Mouse (Mus musculus) embryo, embryonic 10.5 days (tissue): Measurements from ENCODE around the gene Efnb3.
A peak's percentile ranks its signal among the peaks of the same experiment; 100 is the strongest.
"Not testable (repeated sequence)": the region's sequence is repeated elsewhere in the genome, so short reads cannot be mapped to it uniquely, and the experiment has no call there.

Experiments used
- DNase-seq: peaks from one replicate; pipeline ENCODE4 v3.0.0-alpha.2; 2015; ENCODE audit warnings: low spot score

Gene Efnb3

DNA sequence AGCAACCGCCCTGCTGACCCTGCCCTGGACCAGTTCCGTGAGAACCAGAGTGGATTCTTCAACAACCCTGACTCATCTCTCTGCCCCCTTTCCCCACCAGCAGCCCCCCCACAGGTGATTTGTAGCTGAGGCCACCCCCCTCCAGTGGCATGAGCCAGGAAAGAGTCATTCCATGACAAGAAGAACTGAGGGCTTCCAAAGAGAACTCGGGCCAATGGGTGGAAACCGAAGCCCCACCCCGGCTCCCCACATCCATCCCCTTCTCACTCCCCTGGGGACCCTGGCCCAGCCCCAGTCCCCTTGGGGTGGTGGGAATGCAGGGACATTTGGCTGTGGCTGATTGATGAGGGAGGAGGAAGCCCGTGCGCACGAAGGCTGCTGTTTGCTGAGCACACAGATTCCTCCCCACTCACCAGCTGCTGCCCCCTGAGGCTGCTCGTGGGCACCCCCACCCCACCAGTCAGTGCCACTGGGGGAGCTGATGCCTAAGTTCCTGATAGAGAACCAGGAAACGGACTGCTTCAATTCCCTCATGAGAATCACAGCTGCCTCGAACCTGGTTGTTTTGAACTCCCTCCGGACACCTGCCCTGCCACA lies 10.8 kb downstream of the Efnb3 start, which contains the start of gene Dnah2:
Dnah2 (minus strand) TSS at position 51 of the 597 bp plus-strand sequence.
- no peak for DNase-seq

- peak; percentile 74 for DNase-seq
Observed at GRCm38 (mm10) chr11:69547071-69547470, 12.9 kb downstream of the Efnb3 start.

- peak; percentile 86 for DNase-seq
Observed at GRCm38 (mm10) chr11:69546423-69547053, 13.5 kb downstream of the Efnb3 start.

GRCm38 (mm10) chr11:69545957-69546356 lies 14.0 kb downstream of the Efnb3 start:
- peak; percentile 60 for DNase-seq

- peak; percentile 67 for DNase-seq
Observed at GRCm38 (mm10) chr11:69543598-69543997, 16.4 kb downstream of the Efnb3 start.

- not testable (repeated sequence) for DNase-seq
Observed at GRCm38 (mm10) chr11:69541741-69542140, 18.3 kb downstream of the Efnb3 start.

DNA sequence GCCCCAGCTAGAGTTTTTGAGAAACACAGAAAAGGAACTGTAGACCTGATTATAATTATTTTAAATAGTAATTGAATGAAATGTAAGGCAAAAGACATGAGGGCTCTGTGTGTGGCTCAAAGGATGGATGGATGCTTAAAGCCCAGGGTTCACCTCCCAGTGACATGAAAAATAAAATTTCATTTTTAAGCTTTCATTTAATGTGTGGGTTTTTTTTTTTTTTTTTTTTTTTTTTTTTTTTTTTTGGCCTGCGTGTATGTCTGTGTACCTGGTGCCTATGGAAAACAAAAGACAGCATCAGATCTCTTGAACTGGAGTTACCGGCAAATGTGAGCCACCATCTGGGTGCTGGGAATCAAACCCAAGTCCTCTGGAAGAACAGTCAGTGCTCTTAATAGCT lies 19.3 kb downstream of the Efnb3 start:
- no peak for DNase-seq

DNA sequence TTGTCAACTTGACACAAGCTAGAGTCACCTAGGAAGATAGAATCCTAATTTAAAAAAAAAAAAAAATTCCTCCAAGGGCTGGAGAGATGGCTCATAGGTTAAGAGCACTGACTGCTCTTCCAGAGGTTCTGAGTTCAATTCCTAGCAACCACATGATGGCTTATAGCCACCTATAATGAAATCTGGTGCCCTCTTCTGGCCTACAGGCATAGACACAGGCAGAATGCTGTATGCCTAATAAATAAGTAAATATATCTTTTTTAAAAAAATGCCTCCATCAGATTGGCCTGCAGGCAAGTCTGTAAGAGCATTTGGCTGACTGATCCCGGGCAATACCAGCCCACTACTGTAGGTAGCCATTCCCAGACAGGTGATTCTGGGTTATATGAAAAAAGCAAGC lies 25.0 kb downstream of the Efnb3 start:
- no peak for DNase-seq

DNA sequence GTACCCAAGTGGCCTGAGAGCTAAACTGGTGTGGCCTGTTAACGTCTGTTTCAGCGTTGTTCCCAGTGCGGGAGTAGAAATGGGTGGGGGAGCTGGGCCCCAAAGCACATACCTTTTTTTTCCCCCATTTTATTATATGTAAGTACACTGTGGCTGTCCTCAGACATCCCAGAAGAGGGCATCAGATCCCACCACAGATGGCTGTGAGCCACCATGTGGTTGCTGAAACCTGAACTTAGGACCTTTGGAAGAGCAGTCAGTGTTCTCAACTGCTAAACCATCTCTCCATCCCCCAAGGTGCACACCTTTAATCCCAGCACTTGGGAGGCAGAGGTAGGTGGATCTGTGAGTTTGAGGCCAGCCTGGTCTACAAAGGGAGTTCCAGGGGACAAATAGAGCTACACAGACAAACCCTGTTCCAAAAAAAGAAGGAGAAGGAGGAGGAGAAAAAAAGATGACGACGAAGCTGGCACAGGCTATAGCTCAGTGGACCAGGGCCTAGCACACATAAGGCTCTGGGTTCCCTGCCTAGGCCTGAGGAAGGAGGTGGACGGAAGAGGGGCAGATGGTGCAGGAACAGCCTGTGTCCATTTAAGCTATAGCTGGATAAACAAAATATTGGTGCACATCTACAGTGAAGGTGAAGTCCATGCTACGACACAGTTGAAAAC lies 27.4 kb downstream of the Efnb3 start:
- no peak for DNase-seq

DNA sequence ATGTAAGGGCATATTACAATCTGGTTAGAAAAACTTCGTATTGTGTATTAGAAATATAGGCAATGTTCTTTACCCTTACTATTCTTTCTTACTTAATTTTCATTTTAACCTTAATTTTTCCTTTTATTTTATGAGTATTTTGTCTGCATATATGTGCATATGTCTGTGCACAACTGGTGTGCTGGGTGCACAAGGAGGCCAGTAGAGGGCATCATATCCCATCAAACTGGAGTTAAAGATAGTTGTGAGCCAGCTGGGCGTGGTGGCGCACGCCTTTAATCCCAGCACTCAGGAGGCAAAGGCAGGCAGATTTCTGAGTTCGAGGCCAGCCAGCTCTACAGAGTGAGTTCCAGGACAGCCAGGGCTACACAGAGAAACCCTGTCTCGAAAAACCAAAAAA lies 29.2 kb downstream of the Efnb3 start:
- DNase-seq: not testable (repeated sequence)

DNA sequence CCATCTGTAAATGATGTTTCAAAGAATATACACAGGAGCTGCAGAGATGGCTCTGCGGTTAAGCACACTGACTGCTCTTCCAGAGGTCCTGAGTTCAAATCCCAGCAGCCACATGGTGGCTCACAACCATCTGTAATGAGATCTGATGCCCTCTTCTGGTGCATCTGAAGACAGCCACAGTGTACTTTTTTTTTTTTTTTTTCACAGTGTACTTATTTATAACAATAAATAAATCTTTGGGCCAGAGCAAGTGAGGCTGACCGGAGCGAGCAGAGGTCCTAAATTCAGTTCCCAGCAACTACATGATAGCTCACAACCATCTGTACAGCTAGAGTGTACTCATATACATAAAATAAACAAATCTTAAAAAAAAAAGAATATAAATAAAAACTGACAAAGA lies 29.7 kb downstream of the Efnb3 start:
- not testable (repeated sequence) for DNase-seq

GRCm38 (mm10) chr11:69528031-69528390 lies 32.0 kb downstream of the Efnb3 start:
- DNase-seq: no peak

DNA sequence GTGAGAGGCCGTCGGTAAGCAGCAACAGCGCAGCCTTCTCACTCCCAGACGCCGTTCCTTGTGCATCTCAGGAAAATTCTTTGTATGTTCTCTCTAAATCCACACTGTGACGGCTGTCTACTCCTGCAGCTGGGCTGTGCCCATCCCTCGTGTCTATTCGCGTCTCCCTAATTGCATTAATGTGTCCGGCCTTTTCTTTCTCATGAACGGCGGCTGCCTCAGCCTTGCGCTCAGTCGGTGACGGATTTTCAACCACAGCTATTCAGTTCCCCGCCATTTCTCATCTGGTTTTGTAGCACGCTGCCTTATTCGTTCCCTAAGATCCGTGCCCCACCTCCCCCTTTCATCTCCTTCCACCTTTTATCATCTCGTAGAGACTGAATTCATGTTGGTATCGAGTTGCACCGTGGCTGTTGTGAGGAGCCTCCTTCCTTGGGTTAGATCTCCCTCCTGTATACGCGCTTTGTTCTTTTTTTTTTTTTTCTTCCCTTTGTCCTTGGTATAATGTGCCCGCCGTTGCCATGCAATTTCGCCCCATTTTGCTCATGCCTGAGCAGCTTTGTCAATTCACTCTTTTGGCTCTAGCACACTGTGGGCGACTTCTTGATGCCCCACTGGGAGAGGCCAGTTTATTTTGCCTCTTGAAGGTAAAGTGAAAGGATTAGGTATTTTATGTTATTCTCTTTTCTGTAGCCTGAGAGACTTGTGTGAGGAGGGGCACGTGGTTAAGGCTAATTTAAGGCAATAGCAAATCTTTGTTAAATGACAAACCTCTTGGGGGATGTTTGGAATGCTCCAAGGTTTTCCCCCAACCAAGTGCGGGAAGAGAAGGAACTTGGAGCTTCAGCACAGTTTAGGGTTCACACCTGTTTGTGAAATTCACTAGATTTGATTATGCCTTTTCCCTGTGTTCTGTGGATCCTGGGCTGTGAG lies 32.6 kb downstream of the Efnb3 start:
- DNase-seq: peak; percentile 82

DNA sequence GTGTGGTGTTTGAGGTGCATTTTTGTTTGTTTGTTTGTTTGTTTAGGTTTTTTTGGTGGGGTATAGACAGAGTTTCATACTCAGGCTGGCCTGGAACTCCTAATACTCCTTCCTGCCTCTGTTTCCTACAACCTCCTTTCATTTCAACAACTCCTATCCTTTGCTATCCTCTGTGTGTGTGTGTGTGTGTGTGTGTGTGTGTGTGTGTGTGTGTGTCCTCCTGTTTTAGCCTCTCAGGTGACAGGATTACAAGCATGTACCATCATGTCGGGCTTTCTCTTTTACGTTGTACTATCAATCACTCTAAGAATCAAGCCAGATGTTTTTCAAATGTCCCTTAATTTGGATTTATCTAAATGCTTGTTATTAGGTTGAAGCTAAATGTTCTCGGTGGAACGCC lies 33.4 kb downstream of the Efnb3 start:
- DNase-seq: no peak

GRCm38 (mm10) chr11:69525661-69526060 lies 34.3 kb downstream of the Efnb3 start:
- no peak for DNase-seq

DNA sequence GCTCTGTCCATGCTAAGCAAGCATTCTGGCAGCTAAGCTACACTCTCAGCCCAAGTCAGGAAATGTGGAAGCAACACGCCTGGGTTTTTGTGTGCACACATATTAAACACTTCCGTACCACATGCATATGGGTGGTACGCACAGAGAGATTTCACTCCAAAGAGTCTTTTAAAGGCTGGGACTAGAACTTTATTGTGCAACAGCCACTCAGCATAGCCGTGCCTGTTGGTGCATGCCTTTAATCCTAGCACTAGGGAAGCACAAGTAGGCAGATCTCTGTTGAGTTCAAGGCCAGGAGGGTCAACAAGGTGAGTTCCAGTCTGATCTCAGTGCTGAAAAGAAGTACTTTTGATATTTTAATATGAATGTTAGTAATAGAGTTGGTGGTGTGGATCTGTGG lies 36.4 kb downstream of the Efnb3 start:
- DNase-seq: no peak

GRCm38 (mm10) chr11:69521526-69522149 lies 38.4 kb downstream of the Efnb3 start:
- DNase-seq: no peak

DNA sequence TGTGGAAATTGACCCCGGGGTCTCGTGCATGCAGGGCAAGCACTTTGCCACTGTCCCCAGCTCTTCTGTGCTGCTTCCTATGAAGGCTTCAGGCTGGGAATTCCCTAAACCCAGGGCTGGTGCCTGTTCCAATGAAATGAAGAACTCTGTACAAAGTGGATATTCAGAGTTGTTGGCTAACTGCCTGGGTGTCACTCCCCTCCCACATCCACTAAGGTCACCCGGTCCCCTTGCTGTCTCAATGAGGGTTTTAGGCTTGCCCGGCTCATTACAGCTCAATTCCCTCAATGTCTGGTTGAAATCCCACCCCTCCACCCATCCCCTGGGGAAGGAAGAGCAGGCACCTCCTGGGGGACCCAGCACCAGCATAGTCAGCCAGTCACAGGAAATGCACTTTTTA lies 40.0 kb downstream of the Efnb3 start:
- DNase-seq: no peak

- DNase-seq: no peak
Observed at GRCm38 (mm10) chr11:69516661-69517060, 43.3 kb downstream of the Efnb3 start.

DNA sequence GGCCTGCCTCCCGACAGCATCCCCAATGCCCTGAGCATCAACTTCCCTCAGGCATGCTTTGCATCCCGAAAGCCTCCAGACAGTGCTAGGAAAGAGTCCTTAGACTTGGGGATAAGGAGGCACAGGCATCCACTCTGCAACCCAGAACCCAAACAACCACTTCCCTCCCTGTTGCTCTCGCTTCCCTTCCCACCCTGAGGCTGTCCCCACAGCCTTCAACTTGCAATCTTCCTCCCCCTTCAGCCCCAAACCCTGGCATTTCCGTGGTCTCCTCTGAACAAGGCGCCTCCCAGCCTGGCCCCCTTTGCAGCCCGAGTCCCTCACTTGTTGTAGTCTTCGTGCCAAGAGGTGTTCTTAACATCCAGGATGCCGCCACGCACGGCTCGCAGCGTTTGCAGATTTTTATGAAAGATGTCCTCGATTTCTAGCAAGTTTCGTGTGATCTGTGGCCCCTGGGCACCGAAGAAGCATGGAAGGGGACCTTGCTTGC lies 43.8 kb downstream of the Efnb3 start:
- no peak for DNase-seq

GRCm38 (mm10) chr11:69513840-69514239 lies 46.2 kb downstream of the Efnb3 start:
- peak; percentile 80 for DNase-seq
